ENCODE assay signal across 9 mouse cellular contexts in the genomic region with DNA sequence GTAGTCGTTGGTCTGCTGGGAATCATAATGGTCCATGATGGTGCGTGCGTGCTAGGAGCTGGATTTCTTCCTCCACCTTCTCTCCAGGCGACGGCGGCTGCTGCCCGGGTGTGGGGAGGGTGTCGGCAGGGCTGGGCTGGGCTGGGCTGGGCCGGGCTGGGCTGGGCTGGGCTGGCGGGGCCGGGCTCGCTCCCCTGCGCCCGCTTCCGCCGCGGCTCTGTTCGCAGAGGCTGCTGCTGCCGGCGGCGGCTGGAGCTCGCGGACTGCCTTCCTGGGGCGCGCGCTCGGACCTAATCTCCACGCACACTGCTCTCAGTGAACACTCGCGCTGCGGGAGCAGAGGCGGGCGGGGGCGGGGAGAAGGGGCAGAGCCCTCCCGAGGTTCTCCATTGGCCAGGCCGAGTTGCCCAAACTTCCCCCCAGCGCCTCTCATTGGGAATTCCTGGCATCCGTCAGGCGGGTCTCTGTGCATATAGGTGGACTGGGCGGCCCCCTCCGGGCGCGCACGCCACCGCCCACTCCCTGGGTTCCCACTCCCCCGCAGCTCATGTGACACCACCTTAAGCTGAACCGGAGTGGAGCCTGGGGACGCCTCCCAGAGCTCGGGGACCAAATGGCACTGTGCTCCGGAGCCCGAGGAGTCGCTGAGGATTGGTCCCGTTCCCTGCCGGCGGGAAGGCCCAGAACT. TPM values are rescaled to one million over a fixed set of nuclear protein-coding genes. Genes with fewer than 3 reads are reported as not detected.
DNase-seq lines count a peak whose midpoint lies in the region; ATAC-seq and TF ChIP-seq lines count a peak whose summit lies in the region.
"Had no signal": no experiment of that assay in that cellular context is flagged by ENCODE, and none has a peak within 500 bp of the region (broad histone marks: within the 10 kb centered on the region; RNA-seq: fewer than 3 reads in every experiment).

Gene Actn1, minus strand, starts transcription at position 316 of the 688 bp plus-strand sequence.

- H3K4me1 ChIP-seq in bone marrow macrophage, adult 2 months (ENCODE audit: control insufficient read depth, insufficient read depth, low read length), result peaks cover 17% of the 10 kb centered on the region
- H3K4me1 ChIP-seq in embryonic fibroblast, embryonic 13.5 days (ENCODE audit: control insufficient read depth, insufficient read depth, low read length), result peaks cover 11% of the 10 kb centered on the region
- peaks cover 38% of the 10 kb centered on the region for H3K4me1 ChIP-seq in limb, embryonic 13.5 days
- peaks cover 22% of the 10 kb centered on the region for H3K4me1 ChIP-seq in midbrain, embryonic 15.5 days

- H3K4me2 ChIP-seq in limb, embryonic 13.5 days (replicated peaks), result peak within 1 kb of the TSS; percentile 87
- H3K4me2 ChIP-seq in midbrain, embryonic 15.5 days, result peak within 1 kb of the TSS; percentile 89

- peak; percentile 92 for ATAC-seq in limb, embryonic 13.5 days (ENCODE audit: low FRiP score, low read depth)
- ATAC-seq in midbrain, embryonic 15.5 days (replicated peaks), result peak; percentile 96

- TF ChIP-seq CTCF in bone marrow macrophage, adult 2 months (IDR thresholded peaks at IDR 0.05; ENCODE audit: low read depth, low read length), result no peak
- no peak for TF ChIP-seq CTCF in embryonic fibroblast, embryonic 13.5 days (IDR thresholded peaks at IDR 0.05; ENCODE audit: borderline replicate concordance, insufficient read depth, low read length)

- peak within 1 kb of the TSS; percentile 86 for H3K9ac ChIP-seq in limb, embryonic 13.5 days
- peak within 1 kb of the TSS; percentile 69 for H3K9ac ChIP-seq in midbrain, embryonic 15.5 days

- peak; percentile 6; the same call in 1 of the 2 replicates for TF ChIP-seq POLR2A in bone marrow macrophage, adult 2 months (IDR thresholded peaks at IDR 0.05; ENCODE audit: borderline replicate concordance, low read depth, low read length)
- TF ChIP-seq POLR2A in embryonic fibroblast, embryonic 13.5 days (IDR thresholded peaks at IDR 0.05; ENCODE audit: low read depth, low read length), result peak; percentile 81

- 0 out of 2 replicates have a peak, but pooled peaks cover 5% of the 10 kb centered on the region for H3K36me3 ChIP-seq in limb, embryonic 13.5 days
- no peaks in the 10 kb centered on the region for H3K36me3 ChIP-seq in midbrain, embryonic 15.5 days (replicated peaks)
- H3K36me3 ChIP-seq: G1E had no signal

- DNase-seq in 416B (ENCODE audit: low read depth), result peak; percentile 95
- DNase-seq in heart, adult 8-10 months (ENCODE audit: low spot score), result peak; percentile 87
- peak; percentile 94 for DNase-seq in kidney, adult 9 months
- DNase-seq in spleen, postnatal 10 days (ENCODE audit: low spot score in 2 of 2), result peak; percentile 37 to 65

- H3K9me3 ChIP-seq in limb, embryonic 13.5 days, result no peaks in the 10 kb centered on the region
- H3K9me3 ChIP-seq in midbrain, embryonic 15.5 days, result no peaks in the 10 kb centered on the region
- H3K9me3 ChIP-seq: G1E had no signal

- no peaks in the 10 kb centered on the region for H3K27me3 ChIP-seq in limb, embryonic 13.5 days
- H3K27me3 ChIP-seq in midbrain, embryonic 15.5 days (replicated peaks), result no peaks in the 10 kb centered on the region

- WGBS in limb, embryonic 13.5 days, result under 1% methylated on average over 51 of the region's 55 CpGs
- under 1% methylated on average over 52 of the region's 55 CpGs for WGBS in midbrain, embryonic 15.5 days

- H3K4me3 ChIP-seq in bone marrow macrophage, adult 2 months (ENCODE audit: insufficient read depth, low read length), result peak within 1 kb of the TSS; percentile 83
- peak within 1 kb of the TSS; percentile 82 for H3K4me3 ChIP-seq in embryonic fibroblast, embryonic 13.5 days (ENCODE audit: insufficient read depth, low read length)
- H3K4me3 ChIP-seq in limb, embryonic 13.5 days, result peak within 1 kb of the TSS; percentile 77
- H3K4me3 ChIP-seq in midbrain, embryonic 15.5 days, result peak within 1 kb of the TSS; percentile 82

- H3K27ac ChIP-seq in bone marrow macrophage, adult 2 months (ENCODE audit: insufficient read depth, low read depth, low read length), result peak within 1 kb of the TSS; percentile 79
- peak within 1 kb of the TSS; percentile 96 for H3K27ac ChIP-seq in embryonic fibroblast, embryonic 13.5 days (ENCODE audit: insufficient read depth, low read length)
- peak within 1 kb of the TSS; percentile 98 for H3K27ac ChIP-seq in limb, embryonic 13.5 days
- H3K27ac ChIP-seq in midbrain, embryonic 15.5 days, result peak within 1 kb of the TSS; percentile 83

RNA-seq across cellular contexts. Expression of gene Actn1, which starts in this region (rescaled TPM):
- polyA plus RNA-seq in bone marrow macrophage, adult 2 months (2012; ENCODE audit: insufficient read depth, insufficient read length, missing spikeins), result 60.2 and 62.4 TPM in 2 replicates
- 488 and 794 TPM in 2 replicates for polyA plus RNA-seq in embryonic fibroblast, embryonic 13.5 days (2011; ENCODE audit: insufficient read length, low read depth, missing spikeins)
- 10 to 100 TPM; 22.6 to 26.7 (median 26.0) TPM for total RNA-seq in heart, adult 8-10 months (2022)
- 31.7 and 35.2 TPM in 2 replicates for polyA plus RNA-seq in limb, embryonic 13.5 days (2015; fragmentation: Nextera tagmentation; extraction: Ambion mirVana)
- polyA plus RNA-seq in midbrain, embryonic 15.5 days (2015; fragmentation: Nextera tagmentation; extraction: Ambion mirVana), result 6.9 and 7.7 TPM in 2 replicates

Comparison
In these comparisons a context has a peak if more than half of its experiments do, and no peak if none do; other contexts are left out.
1. Peak in every context shown above with its lines: DNase-seq, ATAC-seq, H3K4me3 ChIP-seq and H3K27ac ChIP-seq.